Mouse (Mus musculus): Measurements from ENCODE around the gene Nmnat2.

DNA sequence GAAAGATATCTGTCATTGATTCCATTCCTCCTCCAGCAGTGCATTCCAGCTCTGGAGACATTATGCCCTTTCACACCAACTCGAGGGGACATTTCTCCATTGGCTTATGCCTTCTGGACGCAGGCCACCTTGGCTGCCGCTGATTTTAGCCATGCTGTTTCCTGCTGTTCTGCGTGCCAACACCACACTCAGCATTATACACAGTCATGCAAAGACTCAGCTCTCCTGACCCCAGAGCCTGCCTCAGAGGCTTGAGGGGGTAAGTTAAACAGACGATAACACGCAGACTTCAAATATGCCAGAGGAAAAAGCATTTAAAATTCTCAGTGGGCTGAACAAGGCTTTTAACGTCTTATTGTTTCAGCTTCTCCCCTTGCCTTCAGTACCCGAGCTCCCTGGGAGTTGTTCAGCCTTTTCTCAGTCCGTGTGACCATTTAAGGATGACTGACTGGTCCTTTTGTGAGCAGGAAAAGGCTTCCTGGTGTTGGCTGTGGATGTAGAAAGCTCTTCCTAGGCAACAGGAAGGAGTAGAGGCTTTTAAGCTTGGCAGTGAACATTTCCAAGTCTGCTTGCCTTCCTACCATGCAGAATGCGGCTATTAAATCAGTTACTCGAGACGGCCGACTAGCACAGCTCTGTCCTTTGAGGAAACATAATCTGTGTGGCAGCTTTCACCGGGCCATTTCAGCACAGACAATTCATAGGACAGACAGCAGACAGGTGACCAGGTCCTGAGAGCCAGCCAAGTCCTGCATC is 59.8 kb downstream of the Nmnat2 start:
- TF ChIP-seq GATA1 (IDR thresholded peaks at IDR 0.05; ENCODE audit: borderline replicate concordance, low read length) (no peak), FLI1 (IDR thresholded peaks at IDR 0.05; ENCODE audit: low read length) (no peak)

Data from megakaryocyte, embryonic 14.5 days (primary cell).